Mouse (Mus musculus): ENCODE data around the gene Stk40.

DNA sequence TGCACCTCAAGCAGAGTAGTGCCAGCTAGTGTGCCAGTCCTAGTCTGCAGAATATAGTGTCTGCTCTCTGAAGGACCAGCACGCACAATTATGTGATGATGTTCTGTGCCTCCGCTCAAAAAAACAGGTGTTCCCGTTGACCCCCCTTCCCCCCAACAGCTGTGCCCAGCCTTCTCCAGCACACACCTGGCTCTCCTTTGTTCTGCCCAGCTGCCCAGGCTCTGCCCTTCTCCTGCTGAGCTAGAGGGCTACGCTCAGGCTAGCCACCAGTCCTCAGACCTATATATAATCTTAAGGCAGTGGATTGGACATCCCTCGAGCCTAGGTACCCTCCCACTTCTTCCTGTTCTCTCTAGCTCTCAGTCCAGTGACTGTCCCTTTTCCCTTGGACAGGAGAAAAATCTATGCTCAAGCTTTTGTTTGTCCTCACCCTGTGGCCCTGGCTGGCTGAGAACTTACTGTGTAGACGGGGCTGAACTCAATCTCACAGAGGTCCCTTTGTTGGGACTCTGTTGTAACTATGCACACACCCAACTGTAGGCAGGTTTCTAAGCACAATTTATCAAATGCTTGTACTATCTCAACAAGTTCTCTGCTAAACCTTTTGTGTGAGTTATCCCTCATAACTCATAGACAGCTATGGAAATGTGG lies 12.2 kb downstream of the Stk40 start:
- TF ChIP-seq CTCF (IDR thresholded peaks at IDR 0.05; ENCODE audit: control insufficient read depth, insufficient read depth, insufficient replicate concordance, low read depth, low read length) (no peak), POLR2A (IDR thresholded peaks at IDR 0.05; ENCODE audit: control insufficient read depth, low read depth, low read length) (no peak)
